In genomic region chr9:112860307-112860893, GRCm38 (mm10) we compare ENCODE assay signal across 18 mouse cellular contexts.
DNase-seq lines count a peak whose midpoint lies in the region; ATAC-seq and TF ChIP-seq lines count a peak whose summit lies in the region.
"Had no signal": no experiment of that assay in that cellular context is flagged by ENCODE, and none has a peak within 500 bp of the region (broad histone marks: within the 10 kb centered on the region; RNA-seq: fewer than 3 reads in every experiment).

No protein-coding gene starts in this region.

- peak overlapping the region; percentile 44 for H3K27ac ChIP-seq in midbrain, embryonic 15.5 days
- H3K27ac ChIP-seq in midbrain, embryonic 10.5 days (replicated peaks) = no peak overlapping the region
- H3K27ac ChIP-seq in midbrain, postnatal 0 days (ENCODE audit: low read depth, low read length) = no peak overlapping the region
- H3K27ac ChIP-seq in intestine, postnatal 0 days (ENCODE audit: low read depth, low read length) = no peak overlapping the region
- H3K27ac ChIP-seq: heart, embryonic 15.5 days; liver, embryonic 15.5 days; stomach, embryonic 15.5 days had no signal

- H3K36me3 ChIP-seq in midbrain, embryonic 15.5 days (replicated peaks) = no peaks in the 10 kb centered on the region
- H3K36me3 ChIP-seq in midbrain, embryonic 10.5 days = no peaks in the 10 kb centered on the region
- no peaks in the 10 kb centered on the region for H3K36me3 ChIP-seq in midbrain, postnatal 0 days (ENCODE audit: insufficient read depth, low read length)
- no peaks in the 10 kb centered on the region for H3K36me3 ChIP-seq in intestine, postnatal 0 days (ENCODE audit: control insufficient read depth, insufficient read depth)
- H3K36me3 ChIP-seq: G1E; heart, embryonic 15.5 days; liver, embryonic 15.5 days; stomach, embryonic 15.5 days had no signal

- 76% methylated on average over 3 of the region's 3 CpGs for WGBS in midbrain, embryonic 15.5 days
- 83% methylated on average over 3 of the region's 3 CpGs for WGBS in midbrain, embryonic 10.5 days
- WGBS in midbrain, postnatal 0 days = 79% methylated on average over 3 of the region's 3 CpGs
- 71% methylated on average over 3 of the region's 3 CpGs for WGBS in intestine, postnatal 0 days

- no peak for ATAC-seq in midbrain, embryonic 15.5 days (replicated peaks)
- no peak for ATAC-seq in midbrain, postnatal 0 days (ENCODE audit: low FRiP score)
- no peak for ATAC-seq in intestine, postnatal 0 days

- no peak overlapping the region for H3K4me2 ChIP-seq in midbrain, embryonic 15.5 days
- H3K4me2 ChIP-seq in midbrain, postnatal 0 days (ENCODE audit: low read depth, low read length, poor library complexity, severe bottlenecking) = no peak overlapping the region
- no peak overlapping the region for H3K4me2 ChIP-seq in intestine, postnatal 0 days (replicated peaks; ENCODE audit: low read depth)
- H3K4me2 ChIP-seq: heart, embryonic 15.5 days; liver, embryonic 15.5 days; stomach, embryonic 15.5 days had no signal

- no peaks in the 10 kb centered on the region for H3K27me3 ChIP-seq in midbrain, embryonic 15.5 days (replicated peaks)
- peaks cover 43% of the 10 kb centered on the region for H3K27me3 ChIP-seq in midbrain, embryonic 10.5 days (ENCODE audit: low read depth, poor library complexity, severe bottlenecking)
- no peaks in the 10 kb centered on the region for H3K27me3 ChIP-seq in midbrain, postnatal 0 days (ENCODE audit: insufficient read depth, low read length)
- no peaks in the 10 kb centered on the region for H3K27me3 ChIP-seq in intestine, postnatal 0 days (replicated peaks; ENCODE audit: control insufficient read depth, insufficient read depth, low read length)
- H3K27me3 ChIP-seq: heart, embryonic 15.5 days; liver, embryonic 15.5 days; stomach, embryonic 15.5 days had no signal

- H3K4me3 ChIP-seq in midbrain, embryonic 15.5 days = no peak overlapping the region
- H3K4me3 ChIP-seq in midbrain, embryonic 10.5 days = no peak overlapping the region
- H3K4me3 ChIP-seq in midbrain, postnatal 0 days (ENCODE audit: low read depth, low read length) = no peak overlapping the region
- H3K4me3 ChIP-seq in intestine, postnatal 0 days (ENCODE audit: low read depth, low read length) = no peak overlapping the region
- H3K4me3 ChIP-seq: erythroblast, embryonic 14.5 days; heart, embryonic 15.5 days; liver, embryonic 15.5 days; stomach, embryonic 15.5 days had no signal

- peak; percentile 10 to 12 for DNase-seq in frontal cortex, postnatal 10 days (ENCODE audit: low spot score in 2 of 2)
- no peak for DNase-seq in frontal cortex, postnatal 25 days (ENCODE audit: low spot score in 2 of 2)
- no peak for DNase-seq in midbrain, embryonic 10.5 days (ENCODE audit: low spot score)
- peak; percentile 79 for DNase-seq in brain, embryonic 14.5 days (ENCODE audit: low read depth)
- DNase-seq in midbrain, postnatal 0 days (ENCODE audit: low spot score) = peak; percentile 30
- DNase-seq: cerebellum, adult 11-12 months; cerebellum, postnatal 36 days; heart, adult 18-20 months; kidney, adult 9 months; kidney, postnatal 4 days; lung, postnatal 14 days had no signal

- TF ChIP-seq POLR2A in brain, embryonic 14.5 days (IDR thresholded peaks at IDR 0.05; ENCODE audit: borderline replicate concordance, extremely low read depth, insufficient read depth, insufficient read length, poor library complexity, severe bottlenecking) = no peak

- TF ChIP-seq CTCF in brain, embryonic 14.5 days (IDR thresholded peaks at IDR 0.05; ENCODE audit: borderline replicate concordance, extremely low read depth, insufficient read depth, insufficient read length) = no peak
- TF ChIP-seq CTCF in midbrain, postnatal 0 days (IDR thresholded peaks at IDR 0.05) = no peak
- no peak for TF ChIP-seq CTCF in intestine, postnatal 0 days (IDR thresholded peaks at IDR 0.05; ENCODE audit: low read depth)

- H3K4me1 ChIP-seq in midbrain, embryonic 15.5 days = peaks cover 15% of the 10 kb centered on the region
- peaks cover 7% of the 10 kb centered on the region; the same call in 1 of the 2 replicates for H3K4me1 ChIP-seq in midbrain, embryonic 10.5 days
- peaks cover 8% of the 10 kb centered on the region; the same call in 1 of the 2 replicates for H3K4me1 ChIP-seq in midbrain, postnatal 0 days (ENCODE audit: insufficient read depth, low read length)
- H3K4me1 ChIP-seq in intestine, postnatal 0 days (replicated peaks; ENCODE audit: control insufficient read depth, insufficient read depth, low read length) = no peaks in the 10 kb centered on the region
- H3K4me1 ChIP-seq: heart, embryonic 15.5 days; liver, embryonic 15.5 days; stomach, embryonic 15.5 days had no signal

- no peaks in the 10 kb centered on the region for H3K9me3 ChIP-seq in midbrain, embryonic 15.5 days
- no peaks in the 10 kb centered on the region for H3K9me3 ChIP-seq in midbrain, embryonic 10.5 days (replicated peaks)
- H3K9me3 ChIP-seq in midbrain, postnatal 0 days (ENCODE audit: low read length) = no peaks in the 10 kb centered on the region
- H3K9me3 ChIP-seq in intestine, postnatal 0 days (ENCODE audit: control insufficient read depth) = no peaks in the 10 kb centered on the region
- H3K9me3 ChIP-seq: heart, embryonic 15.5 days; liver, embryonic 15.5 days; stomach, embryonic 15.5 days had no signal

- no peak overlapping the region for H3K9ac ChIP-seq in midbrain, embryonic 15.5 days
- no peak overlapping the region for H3K9ac ChIP-seq in midbrain, postnatal 0 days (replicated peaks; ENCODE audit: low read length, poor library complexity, severe bottlenecking)
- no peak overlapping the region for H3K9ac ChIP-seq in intestine, postnatal 0 days (ENCODE audit: low read depth, low read length)
- H3K9ac ChIP-seq: heart, embryonic 15.5 days; liver, embryonic 15.5 days; stomach, embryonic 15.5 days had no signal

Comparison
In these comparisons a context has a peak if more than half of its experiments do, and no peak if none do; other contexts are left out.
1. DNase-seq: peak in frontal cortex, postnatal 10 days (2 of 2), brain, embryonic 14.5 days (single experiment) and midbrain, postnatal 0 days (single experiment); none in frontal cortex, postnatal 25 days (0 of 2) and midbrain, embryonic 10.5 days (single experiment).